Mouse (Mus musculus): ENCODE results near the gene Taf1c.

The Taf1c gene

DNA sequence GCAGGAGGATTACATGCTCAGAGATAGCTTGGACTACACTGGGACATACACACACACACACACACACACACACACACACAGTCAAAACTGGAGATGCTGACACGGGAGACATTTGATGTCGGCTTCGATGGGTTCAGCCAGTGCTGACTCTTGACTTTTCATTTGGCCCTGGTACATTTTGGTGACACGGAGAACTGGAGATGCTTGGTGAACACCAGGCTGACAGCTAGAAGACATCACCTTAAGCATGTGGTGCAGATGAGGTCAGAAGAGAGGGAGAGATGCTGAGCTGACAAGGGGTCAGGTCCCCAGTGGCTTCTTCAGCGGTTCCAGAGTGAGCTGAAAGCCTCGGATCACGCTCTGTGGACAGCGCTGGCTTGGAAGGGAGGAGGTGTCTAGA is 18.0 kb upstream of the Taf1c start:
- no peak for DNase-seq (ENCODE audit: low spot score in 2 of 2)

DNA sequence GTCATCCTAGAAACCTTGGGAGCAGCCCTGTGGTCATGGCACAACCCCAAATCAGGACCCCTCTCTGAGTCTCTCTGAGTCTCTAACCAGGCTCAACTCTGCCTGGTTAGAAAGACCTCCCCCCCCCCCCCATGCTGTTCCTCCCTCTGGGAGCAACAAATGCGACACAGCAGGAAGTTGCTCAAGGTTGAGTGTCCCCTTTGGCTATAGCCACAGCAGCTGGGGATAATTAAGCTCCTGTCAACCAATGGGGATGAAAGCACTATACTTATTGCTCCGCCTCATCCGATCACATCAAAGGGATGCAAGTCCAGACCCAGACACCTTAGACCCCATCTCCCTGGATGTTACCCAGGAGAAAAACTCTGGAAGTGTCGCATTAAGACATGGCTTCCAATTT is 17.5 kb upstream of the Taf1c start:
- no peak for DNase-seq (ENCODE audit: low spot score in 2 of 2)

DNA sequence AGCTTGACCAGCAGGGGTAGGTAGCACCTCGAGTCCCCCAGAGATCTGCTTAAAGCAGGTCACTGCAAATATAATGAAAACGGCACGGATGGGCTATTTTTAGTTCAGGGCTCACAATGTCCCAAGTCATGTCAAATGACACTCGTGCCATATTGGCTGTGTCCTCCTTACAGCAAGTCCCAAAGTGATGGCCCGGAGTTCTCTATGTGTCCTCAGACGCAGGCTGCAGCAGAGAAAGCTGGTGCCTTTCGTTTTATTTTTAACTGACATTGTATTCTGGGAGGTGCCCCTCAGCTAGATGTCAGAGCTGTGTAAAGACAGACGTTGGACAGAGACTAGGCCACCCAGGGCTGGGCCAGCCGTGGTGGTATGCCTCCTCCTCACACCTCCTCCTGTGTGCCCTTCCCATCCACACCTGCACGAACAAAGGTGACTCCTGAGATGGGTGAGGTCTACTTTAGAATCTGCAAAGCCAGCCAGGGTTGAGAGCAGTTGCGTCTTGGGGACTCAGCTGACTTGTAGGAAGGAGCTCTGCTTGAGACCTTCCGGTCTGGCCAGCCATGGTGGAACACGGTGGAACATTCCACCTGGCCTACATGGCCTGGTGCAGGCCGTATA is 15.9 kb upstream of the Taf1c start:
- DNase-seq (ENCODE audit: low spot score in 2 of 2), result no peak

DNA sequence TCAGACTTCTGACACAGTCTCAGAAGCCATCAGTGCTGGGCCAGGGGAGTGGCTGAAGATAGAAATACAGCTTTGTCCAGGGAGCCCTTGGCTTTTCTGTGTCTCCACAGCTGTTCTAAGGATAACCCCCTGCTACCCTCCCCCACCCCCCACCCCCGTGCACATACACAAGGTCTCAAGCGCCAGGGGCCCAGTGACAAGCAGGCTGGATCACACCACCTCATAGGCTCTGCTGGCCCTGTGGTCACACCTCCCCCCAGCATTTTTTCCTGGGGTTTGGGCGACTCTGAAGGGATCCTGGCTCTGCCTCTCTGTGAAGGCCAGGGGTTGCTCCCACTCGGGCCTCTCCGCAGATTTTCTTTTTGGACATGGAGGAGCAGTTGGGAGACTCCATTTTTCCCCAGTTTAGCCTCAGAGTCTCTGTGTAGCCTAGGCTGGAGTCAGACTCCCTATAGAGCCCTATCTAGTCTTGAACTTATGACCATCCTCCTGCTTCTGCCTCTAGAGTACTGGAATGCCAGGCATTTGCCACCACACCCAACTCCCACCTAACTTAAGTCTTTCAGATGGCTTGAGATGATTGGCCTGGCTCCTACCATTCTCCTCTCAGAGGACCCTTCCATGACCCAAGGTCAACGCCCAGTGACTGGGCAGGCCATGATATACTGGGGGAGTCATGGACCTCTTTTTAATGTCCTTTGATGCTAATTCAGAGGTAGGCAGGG is 15.3 kb upstream of the Taf1c start:
- no peak for DNase-seq (ENCODE audit: low spot score in 2 of 2)

DNA sequence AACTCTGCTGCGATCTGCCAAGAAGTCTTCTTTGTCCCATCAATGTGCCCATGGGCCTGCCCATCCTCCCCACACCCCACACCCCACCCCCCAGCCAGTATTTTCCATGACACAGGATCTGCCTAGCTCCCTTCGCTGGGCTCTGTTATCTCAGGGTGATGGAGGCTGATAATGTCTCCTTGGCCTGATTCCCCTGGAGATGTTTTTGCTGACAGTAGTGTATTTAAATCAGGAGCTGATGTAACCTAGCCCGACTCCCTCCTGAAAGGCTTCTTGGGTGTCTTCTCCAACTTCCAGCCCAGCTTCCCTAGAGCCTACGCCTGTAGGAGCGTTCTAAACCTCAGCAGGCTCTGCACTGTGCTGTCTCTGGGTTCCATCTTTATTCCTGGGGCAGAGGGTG is 13.9 kb upstream of the Taf1c start:
- DNase-seq (ENCODE audit: low spot score in 2 of 2), result no peak

DNA sequence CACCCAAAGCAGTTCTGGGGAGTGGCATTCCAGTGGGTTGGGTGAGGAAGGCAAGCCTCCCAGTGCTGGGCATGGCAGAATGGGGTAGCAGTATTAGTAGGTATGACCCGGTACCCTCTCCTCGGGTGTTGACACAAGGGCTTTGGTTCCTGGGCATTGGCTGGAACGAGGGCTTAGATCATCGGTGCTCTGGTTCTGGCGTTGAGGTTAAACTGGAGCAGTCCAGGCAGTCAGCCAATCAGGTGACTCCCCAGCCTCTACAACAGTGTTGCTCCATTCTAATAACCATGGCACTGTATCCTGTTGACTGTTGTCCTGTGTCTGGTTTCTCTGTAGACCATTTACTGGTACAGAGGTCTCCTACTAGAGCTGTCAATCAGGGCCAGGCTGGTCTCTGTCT is 12.6 kb upstream of the Taf1c start:
- no peak for DNase-seq (ENCODE audit: low spot score in 2 of 2)

DNA sequence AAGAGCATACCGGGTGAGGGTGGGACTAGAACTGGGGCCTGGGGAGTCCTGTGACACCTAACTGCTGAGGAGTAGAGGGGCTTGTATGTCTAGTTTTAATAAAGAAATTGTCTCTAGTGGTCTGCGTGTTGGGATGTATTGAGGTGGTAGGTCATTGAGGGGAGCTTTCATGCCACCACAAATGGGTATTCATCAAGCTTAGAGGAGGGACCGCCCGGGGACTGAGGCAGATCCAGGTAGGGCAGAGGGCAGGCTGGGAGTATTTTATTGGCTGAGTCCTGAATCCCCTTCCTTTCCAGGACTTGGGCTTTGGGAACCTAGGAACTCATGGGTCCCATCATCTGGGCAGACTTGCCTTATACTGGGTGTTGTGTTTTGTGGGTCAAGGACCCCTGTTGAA is 11.8 kb upstream of the Taf1c start:
- no peak for DNase-seq (ENCODE audit: low spot score in 2 of 2)

DNA sequence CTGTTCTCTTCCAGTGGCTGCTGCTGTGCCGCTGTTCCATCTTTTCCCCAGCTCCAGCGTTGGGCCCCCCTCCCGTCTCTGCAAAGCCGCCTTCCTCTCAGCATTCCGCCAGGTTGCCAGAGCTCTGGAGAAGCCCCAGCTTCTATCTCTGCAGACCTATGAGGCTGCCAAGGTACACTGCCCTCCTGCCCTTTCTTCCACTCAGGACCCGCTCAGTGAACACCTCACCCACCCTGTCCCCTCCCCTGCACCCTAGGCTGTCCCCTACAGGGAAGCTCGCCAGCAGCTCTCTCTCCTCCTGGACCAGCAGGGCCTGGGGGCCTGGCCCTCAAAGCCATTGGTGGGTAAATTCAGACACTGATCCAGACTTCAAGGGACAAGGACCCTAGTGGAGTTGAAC is 11.3 kb upstream of the Taf1c start:
- DNase-seq (ENCODE audit: low spot score in 2 of 2), result no peak

DNA sequence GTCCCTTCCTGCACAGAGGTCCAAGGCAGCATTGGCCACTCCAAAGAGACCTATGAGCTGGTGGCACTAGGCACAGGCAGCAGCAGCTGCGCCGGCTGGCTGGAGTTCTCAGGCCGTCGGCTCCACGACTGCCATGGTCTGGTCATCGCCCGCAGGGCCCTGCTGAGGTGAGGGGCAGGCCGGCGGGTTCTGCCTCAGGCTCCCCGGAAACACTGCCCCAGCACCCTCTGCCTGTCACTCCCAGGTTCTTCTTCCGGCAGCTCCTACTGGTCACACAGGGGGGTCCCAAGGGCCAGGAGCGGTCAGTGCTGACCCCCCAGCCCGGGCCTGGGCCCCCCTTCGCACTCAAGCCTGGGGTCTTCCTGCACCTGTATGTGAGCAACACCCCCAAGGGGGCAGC is 10.1 kb upstream of the Taf1c start:
- no peak for DNase-seq (ENCODE audit: low spot score in 2 of 2)

DNA sequence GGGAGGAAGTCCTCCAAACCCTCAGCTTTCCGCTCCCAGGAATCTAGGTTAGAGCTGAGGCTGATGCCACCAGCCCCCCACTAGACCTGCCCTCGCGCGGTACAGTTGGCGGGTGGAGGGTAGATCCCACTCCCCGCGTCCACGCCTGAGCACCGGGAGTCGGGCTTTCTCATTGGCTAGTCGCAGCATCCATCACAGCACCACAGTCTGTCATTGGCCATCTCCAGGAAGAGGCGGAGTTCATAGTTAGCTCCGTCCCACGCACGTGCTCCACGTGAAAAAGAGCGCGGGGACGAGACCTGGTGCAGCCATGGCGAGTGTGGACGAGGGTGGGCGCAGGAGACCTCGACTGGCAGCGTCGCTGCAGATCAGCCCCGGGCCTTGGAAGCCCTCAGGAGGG is 7.4 kb upstream of the Taf1c start, which contains the start of gene Adad2:
Gene Adad2, plus strand, starts transcription at position 277 of the 400 bp plus-strand sequence.
- DNase-seq (ENCODE audit: low spot score in 2 of 2), result no peak

DNA sequence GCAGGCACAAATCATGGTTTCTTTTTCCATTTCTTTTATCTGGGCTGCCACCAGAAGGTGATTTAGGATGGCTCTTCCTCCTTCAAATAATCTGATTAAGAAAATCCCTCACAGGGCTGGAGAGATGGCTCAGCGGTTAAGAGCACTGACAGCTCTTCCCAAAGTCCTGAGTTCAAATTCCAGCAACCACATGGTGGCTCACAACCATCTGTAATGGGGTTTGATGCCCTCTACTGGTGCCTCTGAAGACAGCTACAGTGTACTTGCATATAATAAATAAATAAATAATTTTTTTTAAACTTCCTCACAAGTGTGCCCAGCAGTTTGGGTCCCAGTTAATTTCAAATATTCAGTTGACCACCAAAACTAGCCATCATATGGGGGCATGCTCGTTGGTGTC is 1.2 kb upstream of the Taf1c start:
- no peak for DNase-seq (ENCODE audit: low spot score in 2 of 2)

DNA sequence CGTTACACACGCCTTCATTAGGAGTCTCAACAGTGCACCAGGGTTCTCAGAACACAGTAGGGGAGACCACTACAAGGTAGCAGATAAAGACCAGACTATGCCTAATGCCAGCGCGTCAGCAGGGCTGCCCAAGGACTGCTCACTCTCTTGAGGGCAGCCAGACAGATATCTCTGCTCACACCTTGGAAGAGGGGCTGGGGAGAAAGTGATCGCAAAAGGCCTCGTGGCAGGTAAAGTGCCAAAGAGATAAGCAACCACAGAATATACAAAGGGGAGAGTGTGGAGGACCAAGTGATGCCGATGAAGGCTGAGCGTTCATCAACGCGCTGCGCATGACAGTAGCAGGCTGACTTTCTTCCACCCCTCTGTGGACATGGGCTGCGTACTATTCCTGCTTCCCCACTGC is 621 bp downstream of the Taf1c start:
- no peak for DNase-seq (ENCODE audit: low spot score in 2 of 2)

DNA sequence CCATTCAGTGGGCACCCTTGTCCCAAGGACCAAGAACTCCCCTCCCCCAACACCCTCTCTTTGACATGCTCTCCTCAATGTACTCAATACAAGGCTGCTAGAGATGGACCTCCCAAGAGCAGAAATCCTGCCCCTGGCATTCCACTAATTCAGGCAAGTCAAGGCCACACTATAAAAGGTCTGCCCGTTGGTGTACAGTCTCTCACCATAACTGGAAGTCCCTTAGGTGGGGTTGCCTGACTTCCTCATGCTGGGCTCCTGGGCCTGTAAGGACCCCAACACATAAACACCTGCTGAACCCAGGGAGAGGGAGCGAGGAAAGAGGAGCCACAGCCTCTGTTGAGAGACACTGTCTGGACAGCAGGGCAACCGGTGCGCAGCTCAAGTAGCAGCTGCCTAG is 1.3 kb downstream of the Taf1c start:
- no peak for DNase-seq (ENCODE audit: low spot score in 2 of 2)

DNA sequence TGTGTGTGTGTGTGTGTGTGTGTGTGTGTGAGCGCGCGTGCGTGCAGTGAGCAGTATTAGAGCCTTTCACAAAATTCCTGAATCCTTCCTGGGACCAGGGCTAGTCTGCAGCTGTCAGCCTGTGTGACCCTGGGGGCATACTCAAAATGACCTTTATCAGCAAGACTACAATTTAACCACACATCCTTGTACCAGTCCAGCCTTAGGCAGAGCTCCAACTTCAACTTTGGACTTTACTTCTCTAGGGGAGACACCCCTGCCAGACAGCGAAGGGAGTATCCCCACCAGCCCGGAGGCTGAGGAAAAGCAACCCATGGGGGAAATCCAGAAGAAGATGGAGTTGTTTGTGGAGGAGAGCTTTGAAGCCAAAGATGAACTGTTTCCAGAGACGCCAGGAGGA is 13.6 kb downstream of the Taf1c start:
- DNase-seq (ENCODE audit: low spot score in 2 of 2), result no peak

DNA sequence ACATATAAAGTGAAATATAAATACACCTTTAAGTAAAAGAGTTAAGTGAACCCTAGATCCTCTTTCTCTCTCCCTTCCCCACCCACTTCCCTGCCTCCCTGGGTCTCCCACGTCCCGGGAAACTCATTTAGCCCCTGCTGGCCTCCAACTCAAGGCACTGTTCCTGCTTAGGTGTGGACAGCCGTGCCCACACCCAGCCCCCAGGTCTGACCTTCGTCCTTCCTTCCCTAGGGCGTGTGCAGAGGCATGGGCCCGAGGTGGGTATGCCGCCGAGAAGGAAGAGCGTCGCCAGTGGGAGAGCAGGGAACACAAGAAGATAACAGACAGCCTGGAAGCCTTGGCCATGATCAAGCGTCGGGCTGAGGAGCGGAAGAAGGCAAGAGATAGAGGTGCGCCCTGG is 14.7 kb downstream of the Taf1c start:
- DNase-seq (ENCODE audit: low spot score in 2 of 2), result no peak

DNA sequence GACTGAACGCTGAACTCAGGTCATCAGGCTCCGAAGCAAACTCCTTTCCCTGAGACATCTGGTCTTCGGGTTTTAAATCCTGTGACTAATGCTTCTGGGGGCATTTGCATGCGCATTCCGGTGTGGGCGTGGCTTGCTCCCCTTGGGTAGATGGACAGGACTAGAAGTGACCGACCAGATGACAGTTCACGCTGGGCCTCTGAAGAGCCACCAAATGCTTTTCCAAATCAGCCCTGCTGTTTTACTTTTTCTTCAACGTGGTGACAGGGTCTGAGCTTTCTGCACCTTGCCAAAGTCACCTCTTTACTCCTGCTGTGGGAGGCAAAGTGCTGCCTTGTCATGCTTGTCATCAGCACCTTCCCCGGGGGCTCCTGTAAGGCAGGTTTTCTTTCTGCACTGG is 16.2 kb downstream of the Taf1c start:
- DNase-seq (ENCODE audit: low spot score in 2 of 2), result no peak

DNA sequence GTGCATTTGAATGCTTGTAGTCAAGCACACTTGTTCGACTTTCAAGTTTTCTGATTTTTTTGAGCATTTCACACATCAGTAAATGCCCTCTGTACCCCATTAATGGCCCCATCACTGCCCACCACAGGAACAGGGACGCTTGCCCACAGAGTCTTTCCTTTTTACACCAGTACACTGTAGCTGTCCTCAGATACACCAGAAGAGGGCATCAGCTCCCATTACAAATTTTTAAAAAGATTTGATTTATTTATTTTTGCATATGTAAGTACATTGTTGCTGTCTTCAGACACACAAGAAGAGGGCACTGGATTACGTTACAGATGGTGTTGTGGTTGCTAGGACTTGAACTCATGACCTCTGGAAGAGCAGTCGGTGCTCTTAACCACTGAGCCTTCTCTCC is 16.7 kb downstream of the Taf1c start:
- no peak for DNase-seq (ENCODE audit: low spot score in 2 of 2)

DNA sequence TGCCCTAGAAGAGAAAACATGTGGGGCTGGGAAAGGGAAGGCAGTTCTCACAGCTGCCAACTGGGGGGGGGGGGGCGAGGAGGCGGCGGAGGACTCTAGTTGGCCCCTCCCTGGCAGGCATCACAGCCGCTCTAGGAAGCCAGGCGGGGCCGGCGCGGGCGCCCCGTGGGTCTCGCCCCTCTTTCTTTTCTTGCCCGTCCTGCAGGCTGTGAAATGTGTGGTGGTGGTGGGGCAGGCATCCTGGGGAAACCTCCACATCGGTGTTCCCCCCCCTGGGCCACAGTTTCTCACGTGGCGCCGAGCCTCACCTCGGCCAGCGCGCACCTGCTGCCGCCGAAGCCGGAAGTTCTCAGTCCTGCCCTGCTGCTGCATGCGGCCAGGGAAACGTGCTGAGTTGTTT is 19.1 kb downstream of the Taf1c start:
- no peak for DNase-seq (ENCODE audit: low spot score in 2 of 2)

DNA sequence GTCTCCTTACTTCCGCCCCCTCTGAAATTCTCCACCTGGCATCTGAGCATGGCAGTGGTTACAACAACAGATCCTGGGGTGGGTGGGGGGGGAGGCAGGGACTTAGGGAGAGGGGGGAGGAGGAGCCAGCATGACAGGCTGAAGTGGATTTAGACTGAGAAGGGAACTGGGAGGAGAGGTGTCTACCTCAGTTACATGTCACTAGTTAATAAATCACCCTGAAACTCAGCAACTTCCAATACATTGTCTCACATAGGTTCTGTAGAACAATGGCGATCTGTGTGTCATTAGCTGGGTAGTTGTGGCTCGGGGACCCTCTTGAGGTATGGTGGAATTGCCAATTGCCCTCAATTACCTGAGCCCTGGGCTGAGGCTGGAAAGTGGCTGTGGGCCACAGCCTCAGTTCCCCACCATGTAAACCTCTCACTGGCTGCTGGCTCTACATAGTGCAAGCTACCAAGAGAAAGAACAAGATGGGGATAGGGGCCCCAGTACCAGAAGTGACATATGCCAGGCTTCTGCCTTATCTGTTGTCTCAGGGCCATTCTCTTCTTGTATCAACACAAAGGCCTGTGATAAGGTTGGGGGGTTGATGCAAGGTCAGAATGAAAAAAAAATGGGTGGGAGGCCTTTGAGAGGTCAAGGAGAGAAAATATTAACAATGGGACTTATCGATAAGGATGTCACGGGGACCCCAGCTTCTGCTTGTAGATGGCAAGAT is 24.4 kb downstream of the Taf1c start:
- no peak for DNase-seq (ENCODE audit: low spot score in 2 of 2)

DNA sequence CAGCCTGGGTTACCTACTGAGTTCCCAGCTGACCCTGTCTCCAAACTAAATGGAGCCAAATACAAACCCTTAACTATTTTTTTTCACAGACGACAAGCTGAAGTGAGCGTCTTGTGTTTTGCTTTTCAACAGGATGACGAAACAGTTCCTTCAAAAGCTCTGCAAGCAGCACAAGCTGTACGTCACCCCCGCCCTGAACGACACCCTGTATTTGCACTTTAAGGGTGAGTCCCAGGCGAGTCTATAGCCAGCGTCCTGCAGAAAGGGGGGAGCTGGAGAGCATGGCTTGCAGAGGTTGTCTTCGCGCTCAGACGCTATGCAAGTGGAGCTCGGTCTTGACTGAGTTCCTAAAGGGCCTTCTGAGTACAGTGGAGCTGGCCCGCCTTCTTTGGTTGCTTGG is 25.9 kb downstream of the Taf1c start:
- DNase-seq (ENCODE audit: low spot score in 2 of 2), result no peak

DNA sequence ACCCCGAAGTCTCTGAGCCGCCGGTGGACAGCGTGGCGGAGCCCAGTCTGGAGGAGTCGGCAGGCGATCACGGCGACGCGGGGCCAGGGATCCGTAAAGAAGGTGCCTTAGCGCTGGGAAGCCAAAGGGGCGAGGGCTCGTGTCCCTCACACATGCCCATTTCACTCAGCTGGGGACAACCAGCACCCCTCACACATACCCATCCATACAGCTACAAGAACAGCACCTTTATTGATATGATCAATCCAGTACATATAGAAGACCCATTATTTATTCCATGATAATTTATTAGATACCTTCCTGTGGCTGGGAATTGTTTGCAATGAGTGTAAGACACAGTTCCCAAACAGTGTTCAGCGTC is 29.7 kb downstream of the Taf1c start:
- DNase-seq (ENCODE audit: low spot score in 2 of 2), result no peak

DNA sequence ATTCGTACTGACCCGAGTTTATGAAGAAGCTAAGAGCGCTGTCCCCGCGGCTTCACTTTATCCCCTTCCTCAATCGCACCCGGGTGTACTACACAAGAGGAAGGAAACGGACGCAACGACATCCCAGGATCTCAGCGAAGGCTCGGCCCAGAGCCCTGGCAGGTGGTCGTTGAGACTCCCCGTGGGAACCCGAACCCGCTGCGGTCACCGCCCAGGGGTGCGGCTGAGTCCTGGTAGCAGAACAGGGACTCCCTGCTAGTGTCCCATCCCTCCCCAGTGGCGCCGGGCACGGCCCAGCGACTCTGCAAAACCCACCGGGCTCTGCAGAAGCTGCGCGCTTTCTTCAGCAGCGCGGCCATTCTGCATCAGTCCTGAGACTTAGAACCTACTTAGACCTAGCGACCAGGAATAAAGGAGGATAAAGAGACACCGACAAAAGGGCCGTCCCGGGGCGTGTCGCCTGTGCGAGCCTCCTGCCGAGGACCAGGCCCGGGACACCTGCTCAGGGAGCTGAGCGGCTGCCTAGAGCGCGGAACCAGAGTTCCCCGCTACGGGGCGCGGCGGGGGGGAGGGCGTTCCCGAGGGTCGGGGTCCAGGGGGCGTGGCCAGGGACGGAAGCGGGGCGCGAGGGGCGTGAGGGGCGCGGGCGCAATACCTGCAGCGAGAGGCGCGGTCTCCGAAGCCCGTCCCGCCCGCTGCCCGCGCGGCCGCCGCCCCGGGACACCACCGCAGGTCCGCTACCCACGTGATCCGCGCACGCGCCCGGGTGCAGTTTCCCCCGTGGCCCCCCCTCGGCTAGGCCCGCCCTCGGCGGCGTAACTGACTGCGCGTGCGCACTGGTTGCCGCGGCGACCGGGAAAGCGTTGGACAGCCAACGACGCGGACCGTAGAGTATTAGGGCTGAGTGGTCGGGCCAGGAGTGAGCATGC is 30.3 kb downstream of the Taf1c start, which contains the start of the genes Hsdl1 and Dnaaf1:
Gene Hsdl1, minus strand, starts transcription at position 747 of the 929 bp plus-strand sequence.
Gene Dnaaf1, plus strand, starts transcription at position 799 of the 929 bp plus-strand sequence.
- peak; percentile 89 to 94 for DNase-seq (ENCODE audit: low spot score in 2 of 2)

Data from frontal cortex, postnatal 25 days (tissue).